Mouse (Mus musculus): Measurements from ENCODE around the gene Kidins220. TPM values are rescaled to one million over a fixed set of nuclear protein-coding genes. Genes with fewer than 3 reads are reported as not detected.
A peak's percentile ranks its signal among the peaks of the same experiment; 100 is the strongest.

Gene Kidins220
- polyA plus RNA-seq, 1 experiment from 2014 or later = 69.2 TPM

- H3K4me3 ChIP-seq (ENCODE audit: low read depth, low read length) = no peak overlapping the region
- H3K27ac ChIP-seq (ENCODE audit: low read depth, low read length) = no peak overlapping the region
- DNase-seq (ENCODE audit: low spot score) (no peak), ATAC-seq (ENCODE audit: low FRiP score) (no peak)
- peaks cover 3% of the 10 kb centered on the region for H3K36me3 ChIP-seq (ENCODE audit: control insufficient read depth, insufficient read depth, low read length)
- no peaks in the 10 kb centered on the region for H3K4me1 ChIP-seq (replicated peaks; ENCODE audit: control insufficient read depth, insufficient read depth, low read length)
- no peak overlapping the region for H3K4me2 ChIP-seq (replicated peaks; ENCODE audit: low read depth, low read length)
- 97% methylated on average over 1 of the region's 1 CpGs for WGBS
- H3K9ac ChIP-seq (ENCODE audit: low read depth, low read length) = no peak overlapping the region
- no peaks in the 10 kb centered on the region for H3K9me3 ChIP-seq (ENCODE audit: control insufficient read depth, low read length)
- no peaks in the 10 kb centered on the region for H3K27me3 ChIP-seq (ENCODE audit: control insufficient read depth, insufficient read depth, low read length)
Measured at GRCm38 (mm10) chr12:25010416-25010815, 35.7 kb downstream of the Kidins220 start.

- H3K9ac ChIP-seq (ENCODE audit: low read depth, low read length) = no peak overlapping the region
- H3K9me3 ChIP-seq (ENCODE audit: control insufficient read depth, low read length) = no peaks in the 10 kb centered on the region
- DNase-seq (ENCODE audit: low spot score) = no peak
- H3K36me3 ChIP-seq (ENCODE audit: control insufficient read depth, insufficient read depth, low read length) = peaks cover 3% of the 10 kb centered on the region
- H3K4me2 ChIP-seq (replicated peaks; ENCODE audit: low read depth, low read length) = no peak overlapping the region
- H3K27me3 ChIP-seq (ENCODE audit: control insufficient read depth, insufficient read depth, low read length) = no peaks in the 10 kb centered on the region
- no peaks in the 10 kb centered on the region for H3K4me1 ChIP-seq (replicated peaks; ENCODE audit: control insufficient read depth, insufficient read depth, low read length)
- H3K27ac ChIP-seq (ENCODE audit: low read depth, low read length) = no peak overlapping the region
- WGBS = 72% methylated on average over 15 of the region's 15 CpGs
- no peak for ATAC-seq (ENCODE audit: low FRiP score)
- H3K4me3 ChIP-seq (ENCODE audit: low read depth, low read length) = no peak overlapping the region
Measured at GRCm38 (mm10) chr12:25011733-25012367, 37.1 kb downstream of the Kidins220 start.

GRCm38 (mm10) chr12:25012555-25013540, 38.1 kb downstream of the Kidins220 start:
- Histone ChIP-seq H3K36me3 (ENCODE audit: control insufficient read depth, insufficient read depth, low read length) (peaks cover 3% of the 10 kb centered on the region), H3K9ac (ENCODE audit: low read depth, low read length) (no peak overlapping the region), H3K4me1 (replicated peaks; ENCODE audit: control insufficient read depth, insufficient read depth, low read length) (no peaks in the 10 kb centered on the region), H3K9me3 (ENCODE audit: control insufficient read depth, low read length) (no peaks in the 10 kb centered on the region), H3K4me3 (ENCODE audit: low read depth, low read length) (no peak overlapping the region), H3K27ac (ENCODE audit: low read depth, low read length) (no peak overlapping the region), H3K4me2 (replicated peaks; ENCODE audit: low read depth, low read length) (no peak overlapping the region), H3K27me3 (ENCODE audit: control insufficient read depth, insufficient read depth, low read length) (no peaks in the 10 kb centered on the region)
- ATAC-seq (ENCODE audit: low FRiP score) (no peak), DNase-seq (ENCODE audit: low spot score) (no peak)
- 89% methylated on average over 13 of the region's 13 CpGs for WGBS

GRCm38 (mm10) chr12:25014307-25014927, 39.7 kb downstream of the Kidins220 start:
- Histone ChIP-seq H3K36me3 (ENCODE audit: control insufficient read depth, insufficient read depth, low read length) (peaks cover 5% of the 10 kb centered on the region), H3K9me3 (ENCODE audit: control insufficient read depth, low read length) (no peaks in the 10 kb centered on the region), H3K27ac (ENCODE audit: low read depth, low read length) (no peak overlapping the region), H3K4me2 (replicated peaks; ENCODE audit: low read depth, low read length) (no peak overlapping the region), H3K4me1 (replicated peaks; ENCODE audit: control insufficient read depth, insufficient read depth, low read length) (no peaks in the 10 kb centered on the region), H3K27me3 (ENCODE audit: control insufficient read depth, insufficient read depth, low read length) (no peaks in the 10 kb centered on the region), H3K4me3 (ENCODE audit: low read depth, low read length) (no peak overlapping the region), H3K9ac (ENCODE audit: low read depth, low read length) (no peak overlapping the region)
- DNase-seq (ENCODE audit: low spot score) = no peak
- no peak for ATAC-seq (ENCODE audit: low FRiP score)
- WGBS = 98% methylated on average over 5 of the region's 5 CpGs

DNA sequence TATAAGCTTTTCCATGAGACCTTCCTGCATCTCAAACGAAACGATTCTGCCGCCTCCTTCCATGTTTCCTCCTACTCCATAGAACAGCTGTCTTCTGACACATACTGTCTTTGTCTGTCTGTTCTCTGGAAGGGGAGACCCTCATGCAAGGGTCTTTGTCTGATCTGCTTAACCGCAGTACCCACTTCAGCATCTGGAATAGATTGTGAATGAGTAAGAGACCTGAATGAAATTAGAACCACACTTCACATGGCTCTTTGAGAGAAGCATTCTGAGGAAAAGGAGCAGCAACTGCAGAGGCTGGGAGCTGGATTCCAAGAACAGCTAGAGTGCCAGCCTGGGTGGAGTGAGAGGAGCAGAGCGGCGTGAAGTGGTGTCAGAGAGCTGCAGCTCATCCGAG, 40.2 kb downstream of the Kidins220 start:
- H3K36me3 ChIP-seq (ENCODE audit: control insufficient read depth, insufficient read depth, low read length) = peaks cover 4% of the 10 kb centered on the region

GRCm38 (mm10) chr12:25016995-25017394, 42.3 kb downstream of the Kidins220 start:
- Histone ChIP-seq H3K9ac (ENCODE audit: low read depth, low read length) (no peak overlapping the region), H3K36me3 (ENCODE audit: control insufficient read depth, insufficient read depth, low read length) (peaks cover 2% of the 10 kb centered on the region), H3K4me2 (replicated peaks; ENCODE audit: low read depth, low read length) (no peak overlapping the region), H3K27me3 (ENCODE audit: control insufficient read depth, insufficient read depth, low read length) (no peaks in the 10 kb centered on the region), H3K9me3 (ENCODE audit: control insufficient read depth, low read length) (no peaks in the 10 kb centered on the region), H3K4me3 (ENCODE audit: low read depth, low read length) (no peak overlapping the region), H3K4me1 (replicated peaks; ENCODE audit: control insufficient read depth, insufficient read depth, low read length) (no peaks in the 10 kb centered on the region), H3K27ac (ENCODE audit: low read depth, low read length) (no peak overlapping the region)
- ATAC-seq (ENCODE audit: low FRiP score) = no peak
- DNase-seq (ENCODE audit: low spot score) = no peak
- WGBS = 96% methylated on average over 4 of the region's 4 CpGs

More for the DNA sequence above, 40.2 kb downstream of the Kidins220 start:
- Histone ChIP-seq H3K4me2 (replicated peaks; ENCODE audit: low read depth, low read length) (no peak overlapping the region), H3K4me3 (ENCODE audit: low read depth, low read length) (no peak overlapping the region), H3K27me3 (ENCODE audit: control insufficient read depth, insufficient read depth, low read length) (no peaks in the 10 kb centered on the region), H3K9ac (ENCODE audit: low read depth, low read length) (no peak overlapping the region), H3K4me1 (replicated peaks; ENCODE audit: control insufficient read depth, insufficient read depth, low read length) (no peaks in the 10 kb centered on the region), H3K27ac (ENCODE audit: low read depth, low read length) (no peak overlapping the region), H3K9me3 (ENCODE audit: control insufficient read depth, low read length) (no peaks in the 10 kb centered on the region)
- 89% methylated on average over 7 of the region's 7 CpGs for WGBS
- ATAC-seq (ENCODE audit: low FRiP score) (no peak), DNase-seq (ENCODE audit: low spot score) (no peak)

DNA sequence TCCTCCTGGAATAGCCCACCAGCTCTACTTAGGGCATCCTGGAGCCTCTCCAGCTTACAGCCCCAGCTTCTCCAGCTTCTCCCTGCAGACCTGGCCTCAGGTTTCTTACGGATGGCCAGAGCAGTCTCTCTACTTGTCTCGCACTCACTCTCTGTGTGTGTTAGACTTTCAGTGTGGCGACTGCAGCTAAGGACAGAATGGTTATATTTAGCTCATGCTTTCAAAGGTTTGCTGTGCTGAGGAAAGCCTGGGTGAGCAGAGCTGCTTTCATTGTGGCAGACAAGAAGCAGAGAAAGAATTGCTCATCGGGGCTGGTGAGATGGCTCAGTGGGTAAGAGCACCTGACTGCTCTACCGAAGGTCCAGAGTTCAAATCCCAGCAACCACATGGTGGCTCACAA, 46.3 kb downstream of the Kidins220 start:
- no peak overlapping the region for H3K27ac ChIP-seq (ENCODE audit: low read depth, low read length)
- H3K4me3 ChIP-seq (ENCODE audit: low read depth, low read length) = no peak overlapping the region
- H3K36me3 ChIP-seq (ENCODE audit: control insufficient read depth, insufficient read depth, low read length) = peaks cover 2% of the 10 kb centered on the region; the same call in 1 of the 2 replicates
- DNase-seq (ENCODE audit: low spot score) (no peak), ATAC-seq (ENCODE audit: low FRiP score) (no peak)
- no peaks in the 10 kb centered on the region for H3K4me1 ChIP-seq (replicated peaks; ENCODE audit: control insufficient read depth, insufficient read depth, low read length)
- no peak overlapping the region for H3K9ac ChIP-seq (ENCODE audit: low read depth, low read length)
- no peaks in the 10 kb centered on the region for H3K9me3 ChIP-seq (ENCODE audit: control insufficient read depth, low read length)
- WGBS = 89% methylated on average over 5 of the region's 5 CpGs
- H3K27me3 ChIP-seq (ENCODE audit: control insufficient read depth, insufficient read depth, low read length) = no peaks in the 10 kb centered on the region
- no peak overlapping the region for H3K4me2 ChIP-seq (replicated peaks; ENCODE audit: low read depth, low read length)

- WGBS = 67% methylated on average over 9 of the region's 9 CpGs
- H3K9me3 ChIP-seq (ENCODE audit: control insufficient read depth, low read length) = no peaks in the 10 kb centered on the region
- no peak overlapping the region for H3K4me2 ChIP-seq (replicated peaks; ENCODE audit: low read depth, low read length)
- H3K4me3 ChIP-seq (ENCODE audit: low read depth, low read length) = no peak overlapping the region
- H3K27me3 ChIP-seq (ENCODE audit: control insufficient read depth, insufficient read depth, low read length) = no peaks in the 10 kb centered on the region
- no peaks in the 10 kb centered on the region for H3K36me3 ChIP-seq (ENCODE audit: control insufficient read depth, insufficient read depth, low read length)
- H3K4me1 ChIP-seq (replicated peaks; ENCODE audit: control insufficient read depth, insufficient read depth, low read length) = no peaks in the 10 kb centered on the region
- DNase-seq (ENCODE audit: low spot score) (peak; percentile 19), ATAC-seq (ENCODE audit: low FRiP score) (no peak)
- H3K9ac ChIP-seq (ENCODE audit: low read depth, low read length) = no peak overlapping the region
- no peak overlapping the region for H3K27ac ChIP-seq (ENCODE audit: low read depth, low read length)
Measured at GRCm38 (mm10) chr12:25024862-25025545, 50.3 kb downstream of the Kidins220 start.
